Mouse (Mus musculus) spleen, postnatal 4 days (tissue): ENCODE measurements at regions not wholly inside any gene's neighbourhood (a gene's known extent, or its start where the extent isn't known, plus 50 kb on each side); places are given as distances from the start of the nearest gene placed in this dataset.
"Not testable (repeated sequence)": the region's sequence is repeated elsewhere in the genome, so short reads cannot be mapped to it uniquely, and the experiment has no call there.

Experiments
- DNase-seq, 2 experiments: peaks; one replicate each; pipeline ENCODE4 v3.0.0; 2022; ENCODE audit warnings: low spot score in 2 of 2

GRCm38 (mm10) chr6:100425551-100425950 is 138.3 kb upstream of the Rybp start:
- no peak for DNase-seq

GRCm38 (mm10) chr6:100424788-100425403 is 137.6 kb upstream of the Rybp start:
- DNase-seq, result no peak

- DNase-seq, result no peak
These were observed 136.9 kb upstream of the Rybp start for GRCm38 (mm10) chr6:100424181-100424580.

- no peak for DNase-seq
These were observed 136.4 kb upstream of the Rybp start for GRCm38 (mm10) chr6:100423636-100424035.

GRCm38 (mm10) chr6:100422603-100423002 is 135.3 kb upstream of the Rybp start:
- no peak for DNase-seq

GRCm38 (mm10) chr6:100421706-100422578 is 134.7 kb upstream of the Rybp start:
- no peak for DNase-seq

- no peak for DNase-seq
These were observed 133.3 kb upstream of the Rybp start for GRCm38 (mm10) chr6:100420602-100421001.

GRCm38 (mm10) chr6:100419782-100420540 is 132.7 kb upstream of the Rybp start:
- no peak for DNase-seq

- peak in 1 of 2 experiments; percentile 18 for DNase-seq
These were observed 128.8 kb upstream of the Rybp start for GRCm38 (mm10) chr6:100416046-100416445.

GRCm38 (mm10) chr6:100415514-100415913 is 128.2 kb upstream of the Rybp start:
- no peak for DNase-seq

- no peak for DNase-seq
These were observed 127.6 kb upstream of the Rybp start for GRCm38 (mm10) chr6:100414836-100415235.

GRCm38 (mm10) chr6:100412486-100412885 is 125.2 kb upstream of the Rybp start:
- no peak for DNase-seq

- DNase-seq, result no peak
These were observed 124.7 kb upstream of the Rybp start for GRCm38 (mm10) chr6:100411968-100412367.

GRCm38 (mm10) chr6:100410067-100410631 is 122.9 kb upstream of the Rybp start:
- no peak for DNase-seq

GRCm38 (mm10) chr6:100408826-100409225 is 121.5 kb upstream of the Rybp start:
- no peak for DNase-seq

- no peak for DNase-seq
These were observed 119.2 kb upstream of the Rybp start for GRCm38 (mm10) chr6:100406504-100406903.

- no peak for DNase-seq
These were observed 116.9 kb upstream of the Rybp start for GRCm38 (mm10) chr6:100404161-100404560.

- DNase-seq, result no peak
These were observed 115.4 kb upstream of the Rybp start for GRCm38 (mm10) chr6:100402716-100403115.

GRCm38 (mm10) chr6:100401728-100402127 is 114.4 kb upstream of the Rybp start:
- no peak for DNase-seq

GRCm38 (mm10) chr6:100399387-100399786 is 112.1 kb upstream of the Rybp start:
- not testable (repeated sequence) for DNase-seq

- no peak for DNase-seq
These were observed 109.3 kb upstream of the Rybp start for GRCm38 (mm10) chr6:100396311-100397200.
